Mouse (Mus musculus) stomach, postnatal 0 days (tissue): ENCODE measurements at regions not wholly inside any gene's neighbourhood (a gene's known extent, or its start where the extent isn't known, plus 50 kb on each side); places are given as distances from the start of the nearest gene placed in this dataset.

Experiments
- CTCF ChIP-seq: IDR thresholded peaks from 2 replicates; pipeline ENCODE4 v1.5.1; 2016; ENCODE audit warnings: antibody characterized with exemption, low read depth, mild to moderate bottlenecking, moderate library complexity
- EP300 ChIP-seq: optimal IDR thresholded peaks from 2 replicates; pipeline ENCODE3; 2016; ENCODE audit warnings: antibody characterized with exemption

DNA sequence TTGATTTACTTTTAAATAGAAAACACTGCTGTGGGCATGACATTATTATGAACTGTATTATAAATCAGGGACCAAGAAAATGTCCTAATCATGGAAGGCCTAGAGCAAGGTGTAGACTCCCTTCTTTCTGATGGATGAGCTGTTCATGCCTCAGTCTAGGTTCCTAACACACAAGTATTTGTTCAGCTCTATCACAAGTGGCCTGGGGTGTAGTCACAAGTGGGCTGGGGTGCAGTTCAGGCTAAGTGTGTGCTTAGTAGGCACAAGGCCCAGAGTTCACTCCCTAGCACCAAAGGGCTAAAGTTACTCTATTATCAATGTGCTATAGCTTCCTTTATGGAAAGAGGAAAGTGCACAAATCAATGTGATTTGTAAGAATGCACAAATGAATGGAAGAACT lies 55.6 kb upstream of the Bmp2 start:
- TF ChIP-seq CTCF (no peak), EP300 (no peak)
